Mouse (Mus musculus) megakaryocyte, embryonic 14.5 days (primary cell): ENCODE measurements around the gene Scarb1.

Source experiments
- FLI1 ChIP-seq: IDR thresholded peaks from 2 replicates; pipeline ENCODE4 v1.6.1; 2012; ENCODE audit warnings: low read length, inconsistent platforms, mixed read lengths
- GATA1 ChIP-seq: IDR thresholded peaks from 3 replicates; pipeline ENCODE4 v1.6.1; 2012; ENCODE audit warnings: mixed read lengths, low read length, inconsistent platforms, borderline replicate concordance

GRCm38 (mm10) chr5:125330656-125331055, 10.2 kb downstream of the Scarb1 start:
- TF ChIP-seq GATA1 (no peak), FLI1 (no peak)
